Mouse (Mus musculus): ENCODE data around the gene Olfr78. TPM values are rescaled to one million over a fixed set of nuclear protein-coding genes. Genes with fewer than 3 reads are reported as not detected.

The Olfr78 gene
- polyA plus RNA-seq, 1 experiment: not detected

DNA sequence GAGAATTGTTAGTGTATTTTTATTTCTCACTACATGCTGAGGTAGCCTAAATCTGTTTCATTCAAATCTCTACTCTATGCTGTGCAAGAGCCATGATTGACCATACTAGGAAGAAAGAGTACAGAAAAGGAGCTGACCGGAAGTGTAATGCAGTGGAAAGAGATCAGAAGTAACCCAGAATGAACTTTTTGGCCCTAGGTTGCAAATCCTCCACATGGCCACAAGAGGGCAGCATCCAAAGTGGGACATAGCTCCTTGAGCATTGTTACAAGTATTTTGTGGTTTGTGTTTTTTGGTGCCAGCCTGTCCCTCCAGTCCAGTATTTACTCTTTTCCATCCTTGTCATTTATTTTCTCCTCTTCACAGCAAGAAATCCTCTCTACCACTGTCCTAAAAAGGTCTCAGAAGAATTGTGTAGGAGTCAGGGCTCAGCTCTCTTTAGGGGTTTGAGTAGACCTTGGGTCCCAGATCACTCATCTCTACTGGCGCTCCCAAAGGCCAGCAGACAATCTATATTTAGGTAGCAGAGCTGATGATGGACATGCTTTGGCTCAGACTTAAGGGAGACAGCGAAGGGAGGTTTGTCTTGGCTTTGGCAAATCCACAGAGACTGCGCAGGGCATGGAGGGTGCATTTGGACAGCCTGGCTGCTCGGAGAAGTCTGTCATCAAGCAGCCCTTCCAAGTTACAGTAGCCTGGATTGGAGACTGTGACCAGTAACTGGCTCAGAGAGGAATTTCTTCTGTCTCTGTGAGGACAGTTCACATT is 63.7 kb downstream of the Olfr78 start, which contains the start of gene Olfr557:
Gene Olfr557, plus strand, starts transcription at position 553 of the 768 bp plus-strand sequence.
- no peaks in the 10 kb centered on the region for H3K4me1 ChIP-seq (ENCODE audit: control insufficient read depth, insufficient read depth, low read length)
- no peak within 1 kb of the TSS for H3K27ac ChIP-seq (ENCODE audit: insufficient read depth, low read length)
- H3K4me3 ChIP-seq (ENCODE audit: insufficient read depth, low read length): no peak within 1 kb of the TSS
- TF ChIP-seq POLR2A (IDR thresholded peaks at IDR 0.05; ENCODE audit: low read depth, low read length) (no peak), CTCF (IDR thresholded peaks at IDR 0.05; ENCODE audit: borderline replicate concordance, insufficient read depth, low read length) (peak; percentile 30; the same call in 1 of the 2 replicates)

Other genes starting within 250 kb of the Olfr78 start
- not detected in 2 replicates for gene Olfr547, start 224.7 kb downstream of the Olfr78 start, polyA plus RNA-seq (2011; ENCODE audit: insufficient read length, low read depth, missing spikeins)
- gene Olfr548-ps1, start 218.6 kb downstream of the Olfr78 start, polyA plus RNA-seq (2011; ENCODE audit: insufficient read length, low read depth, missing spikeins): not detected in 2 replicates
- not detected in 2 replicates for gene Olfr549, start 209.6 kb downstream of the Olfr78 start, polyA plus RNA-seq (2011; ENCODE audit: insufficient read length, low read depth, missing spikeins)
- 8.4 and 8.8 TPM in 2 replicates for gene Trim21, start 194.0 kb downstream of the Olfr78 start, polyA plus RNA-seq (2011; ENCODE audit: insufficient read length, low read depth, missing spikeins)
- gene Olfr550, start 188.0 kb downstream of the Olfr78 start, polyA plus RNA-seq (2011; ENCODE audit: insufficient read length, low read depth, missing spikeins): not detected in 2 replicates
- not detected in 2 replicates for gene Olfr551, start 167.6 kb downstream of the Olfr78 start, polyA plus RNA-seq (2011; ENCODE audit: insufficient read length, low read depth, missing spikeins)
- not detected in 2 replicates for gene Olfr552, start 161.7 kb downstream of the Olfr78 start, polyA plus RNA-seq (2011; ENCODE audit: insufficient read length, low read depth, missing spikeins)
- gene Olfr553, start 141.3 kb downstream of the Olfr78 start, polyA plus RNA-seq (2011; ENCODE audit: insufficient read length, low read depth, missing spikeins): not detected in 2 replicates
- gene Olfr554, start 121.0 kb downstream of the Olfr78 start, polyA plus RNA-seq (2011; ENCODE audit: insufficient read length, low read depth, missing spikeins): not detected in 2 replicates
- gene Olfr555, start 100.6 kb downstream of the Olfr78 start, polyA plus RNA-seq (2011; ENCODE audit: insufficient read length, low read depth, missing spikeins): not detected in 2 replicates
- not detected in 2 replicates for gene Olfr556, start 94.6 kb downstream of the Olfr78 start, polyA plus RNA-seq (2011; ENCODE audit: insufficient read length, low read depth, missing spikeins)
- gene Trim68, start 72.1 kb downstream of the Olfr78 start, polyA plus RNA-seq (2011; ENCODE audit: insufficient read length, low read depth, missing spikeins): 10.0 and 10.6 TPM in 2 replicates
- gene Olfr557, start 63.6 kb downstream of the Olfr78 start, polyA plus RNA-seq (2011; ENCODE audit: insufficient read length, low read depth, missing spikeins): not detected in 2 replicates
- gene Olfr558, start 57.3 kb downstream of the Olfr78 start, polyA plus RNA-seq (2011; ENCODE audit: insufficient read length, low read depth, missing spikeins): not detected in 2 replicates
- gene Olfr33, start 40.4 kb downstream of the Olfr78 start, polyA plus RNA-seq (2011; ENCODE audit: insufficient read length, low read depth, missing spikeins): not detected in 2 replicates
- not detected in 2 replicates for gene Olfr559, start 32.0 kb downstream of the Olfr78 start, polyA plus RNA-seq (2011; ENCODE audit: insufficient read length, low read depth, missing spikeins)
- not detected in 2 replicates for gene Olfr560, start 105 bp downstream of the Olfr78 start, polyA plus RNA-seq (2011; ENCODE audit: insufficient read length, low read depth, missing spikeins)
- gene Olfr561, start 11.8 kb upstream of the Olfr78 start, polyA plus RNA-seq (2011; ENCODE audit: insufficient read length, low read depth, missing spikeins): not detected in 2 replicates
- gene Olfr564, start 44.0 kb upstream of the Olfr78 start, polyA plus RNA-seq (2011; ENCODE audit: insufficient read length, low read depth, missing spikeins): not detected in 2 replicates
- gene Olfr566, start 99.3 kb upstream of the Olfr78 start, polyA plus RNA-seq (2011; ENCODE audit: insufficient read length, low read depth, missing spikeins): not detected in 2 replicates
- not detected in 2 replicates for gene Olfr568, start 117.7 kb upstream of the Olfr78 start, polyA plus RNA-seq (2011; ENCODE audit: insufficient read length, low read depth, missing spikeins)
- gene Olfr569, start 131.4 kb upstream of the Olfr78 start, polyA plus RNA-seq (2011; ENCODE audit: insufficient read length, low read depth, missing spikeins): not detected in 2 replicates
- gene Olfr570, start 135.1 kb upstream of the Olfr78 start, polyA plus RNA-seq (2011; ENCODE audit: insufficient read length, low read depth, missing spikeins): not detected in 2 replicates
- gene Olfr571, start 158.1 kb upstream of the Olfr78 start, polyA plus RNA-seq (2011; ENCODE audit: insufficient read length, low read depth, missing spikeins): 0.21 TPM in 1 of 2 replicates, not detected in the other
- gene Olfr572, start 164.9 kb upstream of the Olfr78 start, polyA plus RNA-seq (2011; ENCODE audit: insufficient read length, low read depth, missing spikeins): not detected in 2 replicates
- gene Olfr573-ps1, start 183.1 kb upstream of the Olfr78 start, polyA plus RNA-seq (2011; ENCODE audit: insufficient read length, low read depth, missing spikeins): not detected in 2 replicates
- not detected in 2 replicates for gene Olfr574, start 189.0 kb upstream of the Olfr78 start, polyA plus RNA-seq (2011; ENCODE audit: insufficient read length, low read depth, missing spikeins)
- gene Olfr575, start 199.3 kb upstream of the Olfr78 start, polyA plus RNA-seq (2011; ENCODE audit: insufficient read length, low read depth, missing spikeins): not detected in 2 replicates
- gene Olfr576, start 203.2 kb upstream of the Olfr78 start, polyA plus RNA-seq (2011; ENCODE audit: insufficient read length, low read depth, missing spikeins): not detected in 2 replicates
- gene Olfr577, start 216.5 kb upstream of the Olfr78 start, polyA plus RNA-seq (2011; ENCODE audit: insufficient read length, low read depth, missing spikeins): not detected in 2 replicates
- gene Olfr578, start 229.9 kb upstream of the Olfr78 start, polyA plus RNA-seq (2011; ENCODE audit: insufficient read length, low read depth, missing spikeins): not detected in 2 replicates